Mouse (Mus musculus) monocyte, adult 2 months (primary cell): ENCODE measurements around the gene Rftn1.

ENCODE experiments used
- DNase-seq, 2 experiments: peaks; one replicate each; pipeline ENCODE4 v3.0.0; 2022; ENCODE audit warnings: low spot score in 2 of 2, low read depth in 1 of 2

Gene Rftn1

GRCm38 (mm10) chr17:50036751-50037385 lies 153.6 kb downstream of the Rftn1 start:
- no peak for DNase-seq

- no peak for DNase-seq
Measured at GRCm38 (mm10) chr17:50033698-50034097, 156.8 kb downstream of the Rftn1 start.

GRCm38 (mm10) chr17:50031548-50032491 lies 158.7 kb downstream of the Rftn1 start:
- no peak for DNase-seq

- DNase-seq = peak in 1 of 2 experiments; percentile 19
Measured at GRCm38 (mm10) chr17:50025651-50026050, 164.8 kb downstream of the Rftn1 start.

GRCm38 (mm10) chr17:50025173-50025626 lies 165.3 kb downstream of the Rftn1 start:
- peak; percentile 78 to 85 for DNase-seq

- DNase-seq = no peak
Measured at GRCm38 (mm10) chr17:50021400-50021799, 169.1 kb downstream of the Rftn1 start.

GRCm38 (mm10) chr17:50020211-50021001 lies 170.1 kb downstream of the Rftn1 start:
- DNase-seq = no peak

GRCm38 (mm10) chr17:50019819-50020210 lies 170.7 kb downstream of the Rftn1 start:
- no peak for DNase-seq

- no peak for DNase-seq
Measured at GRCm38 (mm10) chr17:50019090-50019489, 171.4 kb downstream of the Rftn1 start.

GRCm38 (mm10) chr17:50014708-50015107 lies 175.8 kb downstream of the Rftn1 start:
- no peak for DNase-seq

- DNase-seq = no peak
Measured at GRCm38 (mm10) chr17:50013848-50014247, 176.6 kb downstream of the Rftn1 start.

GRCm38 (mm10) chr17:50010096-50010495 lies 180.4 kb downstream of the Rftn1 start:
- DNase-seq = no peak

- no peak for DNase-seq
Measured at GRCm38 (mm10) chr17:50006721-50007351, 183.6 kb downstream of the Rftn1 start.

- no peak for DNase-seq
Measured at GRCm38 (mm10) chr17:50006338-50006720, 184.1 kb downstream of the Rftn1 start.

GRCm38 (mm10) chr17:50003156-50003555 lies 187.3 kb downstream of the Rftn1 start:
- DNase-seq = no peak

- DNase-seq = no peak
Measured at GRCm38 (mm10) chr17:50002171-50002570, 188.3 kb downstream of the Rftn1 start.

- DNase-seq = no peak
Measured at GRCm38 (mm10) chr17:50001754-50002153, 188.7 kb downstream of the Rftn1 start.

GRCm38 (mm10) chr17:50000580-50000979 lies 189.9 kb downstream of the Rftn1 start:
- DNase-seq = no peak

GRCm38 (mm10) chr17:49996626-49997152 lies 193.8 kb downstream of the Rftn1 start:
- DNase-seq = no peak

- no peak for DNase-seq
Measured at GRCm38 (mm10) chr17:49996097-49996496, 194.4 kb downstream of the Rftn1 start.

GRCm38 (mm10) chr17:49995226-49995625 lies 195.2 kb downstream of the Rftn1 start:
- DNase-seq = no peak
